Mouse (Mus musculus): ENCODE data around the gene Ap5s1.
A peak's percentile ranks its signal among the peaks of the same experiment; 100 is the strongest.

The Ap5s1 gene

GRCm38 (mm10) chr2:131187602-131187922 lies 19.3 kb upstream of the Ap5s1 start:
- DNase-seq (ENCODE audit: low spot score) = no peak

DNA sequence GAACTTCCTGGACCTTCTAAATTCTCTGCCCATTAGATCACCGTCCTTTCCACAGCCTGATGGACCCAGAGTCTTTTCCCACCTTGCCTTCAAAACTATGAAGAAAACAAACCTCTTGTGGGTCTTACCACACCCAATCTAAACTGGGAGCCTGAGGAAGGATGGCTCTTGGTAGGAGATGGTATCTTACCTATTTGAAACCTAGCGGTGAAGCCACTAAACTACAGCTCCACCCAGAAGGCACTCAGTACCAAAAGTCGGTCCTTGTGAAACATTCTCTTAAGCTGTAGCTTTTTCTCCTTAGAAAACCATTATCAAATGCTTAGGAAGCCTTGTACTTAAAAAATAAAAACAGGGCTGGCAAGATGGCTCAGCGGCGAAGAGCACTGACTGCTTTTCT lies 18.6 kb upstream of the Ap5s1 start:
- DNase-seq (ENCODE audit: low spot score) = no peak

DNA sequence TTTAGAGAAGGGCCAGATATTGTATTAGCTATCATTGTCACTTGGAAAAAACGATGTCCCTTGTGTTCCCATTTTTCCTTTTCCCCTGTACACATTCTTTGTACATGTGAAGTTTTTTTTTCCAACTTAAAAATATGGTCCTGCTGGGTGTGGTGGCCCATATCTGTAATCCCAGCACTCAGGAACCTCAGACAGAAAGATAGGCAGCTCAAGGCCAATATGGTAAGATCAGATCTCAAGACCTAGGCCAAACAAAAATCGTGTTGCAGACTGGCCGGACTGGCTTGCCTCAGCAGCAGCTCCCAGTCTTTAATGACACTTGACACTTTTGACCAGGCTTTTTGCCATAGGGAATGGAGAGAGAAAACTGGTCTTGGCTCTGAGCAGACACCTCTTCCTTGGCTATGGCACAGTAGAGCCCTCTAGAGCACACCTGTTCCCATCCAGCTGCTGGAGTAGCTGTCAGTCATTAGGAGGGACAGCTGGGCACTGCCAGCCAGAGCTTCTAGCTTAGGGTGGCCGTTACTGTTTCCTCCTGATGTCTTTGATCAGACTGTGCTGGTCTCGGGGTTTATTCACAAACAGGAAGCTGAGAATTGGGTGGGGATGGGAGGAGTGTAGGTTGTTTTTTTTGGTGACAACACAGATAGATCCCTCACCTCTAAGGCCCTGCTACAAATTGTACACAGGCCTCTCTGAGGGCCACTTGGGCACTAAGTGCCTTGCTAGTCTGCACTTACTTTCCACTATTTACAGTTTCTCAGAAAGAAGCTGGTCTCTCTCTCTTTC lies 17.2 kb upstream of the Ap5s1 start:
- DNase-seq (ENCODE audit: low spot score) = no peak

GRCm38 (mm10) chr2:131190344-131191004 lies 16.4 kb upstream of the Ap5s1 start:
- DNase-seq (ENCODE audit: low spot score) = peak; percentile 34

DNA sequence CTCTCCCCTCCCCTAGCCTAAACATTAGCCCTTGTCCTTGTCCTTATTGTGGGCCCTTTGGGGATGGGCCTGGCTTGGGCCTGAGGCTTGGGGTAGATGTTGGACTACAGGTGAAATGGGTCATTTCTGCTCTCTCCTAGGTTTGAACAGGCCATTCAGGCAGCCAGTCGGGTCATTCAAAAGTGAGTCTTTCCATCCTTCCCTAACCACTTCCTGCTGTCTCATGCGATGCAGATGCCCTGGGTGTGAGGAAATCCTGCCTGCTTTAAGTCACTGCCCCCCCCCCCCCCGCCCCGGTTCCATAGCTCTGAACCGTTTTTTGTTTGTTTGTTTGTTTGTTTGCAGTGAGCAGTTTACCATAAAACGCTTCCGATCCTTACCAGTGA lies 15.9 kb upstream of the Ap5s1 start:
- DNase-seq (ENCODE audit: low spot score) = no peak

DNA sequence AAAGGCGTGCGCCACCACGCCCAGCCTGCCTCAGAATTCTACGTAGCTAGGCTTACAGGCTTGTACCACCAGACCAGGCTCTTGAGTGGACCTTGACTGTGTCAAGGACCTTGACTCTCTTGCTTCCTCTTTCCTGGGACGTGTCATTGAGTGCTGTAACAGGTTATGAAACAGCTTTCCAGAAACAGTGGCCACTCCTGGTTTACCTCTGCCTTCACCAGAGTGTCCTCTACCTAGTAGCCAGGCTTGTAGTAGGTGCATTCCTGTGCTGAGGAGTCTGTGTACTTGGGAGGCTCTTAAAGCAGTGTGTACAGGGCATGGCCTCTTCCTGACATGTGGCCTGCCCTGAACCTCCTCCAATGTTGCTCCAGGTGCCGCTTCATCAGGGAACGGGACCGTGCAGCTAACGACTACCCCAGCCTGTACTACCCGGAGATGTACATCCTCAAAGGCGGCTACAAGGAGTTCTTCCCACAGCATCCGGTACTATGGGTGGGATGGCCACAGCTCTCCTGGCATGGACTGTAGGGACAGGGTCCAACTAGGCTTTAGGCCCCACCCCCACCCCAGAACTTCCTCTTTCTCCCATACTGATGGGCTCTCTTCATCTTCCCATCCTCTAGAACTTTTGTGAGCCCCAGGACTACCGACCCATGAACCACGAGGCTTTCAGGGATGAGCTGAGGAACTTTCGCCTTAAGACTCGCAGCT lies 10.1 kb upstream of the Ap5s1 start:
- no peak for DNase-seq (ENCODE audit: low spot score)

DNA sequence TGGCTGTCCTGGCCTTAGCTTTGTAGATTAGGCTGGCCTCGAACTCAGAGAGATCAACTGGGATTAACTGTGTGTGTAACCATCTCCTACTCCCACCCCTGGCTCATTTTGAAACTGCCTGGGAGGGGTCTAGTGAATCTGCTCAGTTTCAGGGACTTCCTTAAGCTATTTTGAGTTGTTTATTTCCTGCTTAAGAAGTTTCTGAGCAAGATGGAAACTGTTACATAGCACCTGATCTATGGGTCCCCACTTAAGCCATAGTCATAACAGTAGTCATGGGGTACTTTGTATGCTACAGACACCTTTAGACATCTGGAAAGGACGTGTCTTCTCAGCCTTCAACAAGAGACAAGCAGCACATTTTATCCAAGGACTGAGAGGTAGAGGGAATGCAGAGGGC lies 6.2 kb upstream of the Ap5s1 start:
- no peak for DNase-seq (ENCODE audit: low spot score)

DNA sequence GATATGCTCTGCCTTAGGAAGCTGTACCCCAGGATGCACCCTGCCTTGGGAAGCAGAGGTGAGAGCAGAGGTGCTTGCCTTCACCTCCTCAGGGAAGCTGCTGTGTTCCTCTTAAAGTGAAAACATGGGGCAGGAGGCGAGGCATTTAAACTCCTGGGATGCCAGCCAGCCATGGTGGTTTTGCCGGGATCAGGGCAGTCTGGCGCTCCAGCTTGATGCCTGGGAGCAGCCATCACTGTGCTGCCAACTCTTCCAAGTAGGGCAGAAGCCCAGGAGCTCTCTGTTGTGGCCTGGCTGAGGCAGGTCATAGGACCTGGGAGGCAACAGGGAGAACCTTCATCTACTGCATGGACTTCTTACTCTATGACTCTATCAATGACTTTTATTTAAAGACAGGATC lies 5.6 kb upstream of the Ap5s1 start:
- DNase-seq (ENCODE audit: low spot score) = no peak

GRCm38 (mm10) chr2:131203816-131204409 lies 3.0 kb upstream of the Ap5s1 start:
- DNase-seq (ENCODE audit: low spot score) = no peak

DNA sequence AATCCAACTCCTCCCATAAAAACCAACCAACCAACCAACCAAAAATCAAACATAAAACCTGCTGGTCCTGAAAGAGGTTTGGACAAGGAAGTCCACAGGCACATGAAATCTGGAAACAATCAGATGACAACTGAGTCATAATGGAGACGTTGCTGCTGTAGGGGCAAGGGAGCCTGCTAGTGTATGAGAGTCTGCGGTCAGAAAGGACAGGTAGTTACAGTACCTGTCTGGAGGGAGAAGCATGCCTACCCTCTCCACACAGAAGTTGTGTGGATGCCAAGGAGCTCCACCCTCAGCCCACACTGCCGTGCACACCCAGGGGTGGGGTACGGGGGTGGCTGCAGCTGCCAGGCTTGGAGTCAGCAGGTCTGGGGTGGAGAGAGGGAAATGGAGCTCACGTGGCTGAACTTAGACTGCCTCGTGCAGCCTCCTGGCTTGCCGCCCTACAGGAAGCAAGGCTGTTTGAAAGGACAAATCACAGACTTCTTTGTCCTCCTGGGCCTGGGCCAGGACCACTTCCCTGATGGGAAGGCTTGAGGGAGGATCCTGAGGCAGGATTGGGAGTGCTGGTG lies 2.4 kb upstream of the Ap5s1 start:
- peak; percentile 35 for DNase-seq (ENCODE audit: low spot score)

GRCm38 (mm10) chr2:131205521-131206182 lies 1.2 kb upstream of the Ap5s1 start:
- DNase-seq (ENCODE audit: low spot score) = peak; percentile 57

DNA sequence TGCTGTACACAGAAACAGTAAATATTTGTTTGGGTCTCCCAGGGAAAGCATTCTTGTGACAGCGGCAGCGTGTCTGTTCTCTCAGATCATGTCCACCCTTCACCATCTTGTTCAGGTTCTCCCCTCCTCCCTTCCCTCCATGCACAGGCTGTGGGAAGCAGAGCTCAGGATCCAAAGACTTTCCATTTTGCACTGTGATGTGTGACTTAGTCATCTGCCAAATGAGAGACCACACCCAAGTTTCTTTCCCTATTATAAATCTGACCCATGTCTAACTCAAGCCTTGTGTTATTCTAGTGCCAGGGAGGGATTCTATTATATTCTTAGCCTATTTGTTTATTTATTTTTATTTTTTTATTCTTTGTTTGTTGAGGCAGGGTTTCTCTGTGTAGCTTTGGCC lies 1.5 kb downstream of the Ap5s1 start:
- no peak for DNase-seq (ENCODE audit: low spot score)

- peak; percentile 53 for DNase-seq (ENCODE audit: low spot score)
These were observed 2.4 kb downstream of the Ap5s1 start for GRCm38 (mm10) chr2:131209125-131209795.

DNA sequence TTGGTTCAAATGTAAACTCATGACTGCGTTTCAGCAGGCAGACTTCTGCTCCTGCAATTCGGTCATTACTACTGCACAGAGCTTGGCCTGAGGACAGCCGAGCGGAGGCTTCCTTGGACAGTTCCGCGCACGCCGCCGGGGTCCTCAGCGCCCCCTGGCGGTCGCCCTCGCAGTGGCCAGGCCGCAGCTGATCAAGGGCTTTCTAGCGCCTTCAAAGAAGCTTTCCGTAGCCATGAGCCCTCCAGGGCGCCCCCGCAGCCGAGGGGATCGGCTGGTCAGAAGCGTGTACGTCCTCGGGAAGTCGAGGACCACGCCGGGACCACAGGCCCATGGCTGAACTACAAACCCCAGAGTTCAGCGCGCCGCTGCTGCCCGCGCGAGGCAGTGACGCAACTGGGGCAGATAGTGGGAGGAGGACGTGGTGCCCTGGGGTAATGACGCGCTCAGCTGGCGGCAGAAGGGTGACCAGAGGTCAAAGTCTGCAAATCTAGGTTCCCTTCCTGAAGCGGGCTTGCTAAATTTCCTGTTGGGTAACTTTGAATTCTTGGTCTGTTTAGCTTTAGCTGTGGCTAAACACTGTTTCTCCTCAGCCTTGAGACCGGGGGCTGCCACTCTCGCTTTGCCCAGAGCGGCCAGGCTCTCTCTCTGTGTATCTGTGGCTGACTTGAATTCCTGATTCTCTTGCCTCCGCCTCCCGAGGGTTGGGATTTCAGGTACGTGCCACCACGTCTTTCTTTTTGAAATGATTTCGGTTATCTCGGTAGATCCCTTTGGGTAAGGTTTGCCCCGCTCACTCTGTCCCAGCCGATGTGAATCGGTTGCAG lies 3.3 kb downstream of the Ap5s1 start:
- peak; percentile 95 for DNase-seq (ENCODE audit: low spot score)

GRCm38 (mm10) chr2:131211026-131211615 lies 4.2 kb downstream of the Ap5s1 start:
- no peak for DNase-seq (ENCODE audit: low spot score)

GRCm38 (mm10) chr2:131213773-131214172 lies 6.9 kb downstream of the Ap5s1 start:
- no peak for DNase-seq (ENCODE audit: low spot score)

DNA sequence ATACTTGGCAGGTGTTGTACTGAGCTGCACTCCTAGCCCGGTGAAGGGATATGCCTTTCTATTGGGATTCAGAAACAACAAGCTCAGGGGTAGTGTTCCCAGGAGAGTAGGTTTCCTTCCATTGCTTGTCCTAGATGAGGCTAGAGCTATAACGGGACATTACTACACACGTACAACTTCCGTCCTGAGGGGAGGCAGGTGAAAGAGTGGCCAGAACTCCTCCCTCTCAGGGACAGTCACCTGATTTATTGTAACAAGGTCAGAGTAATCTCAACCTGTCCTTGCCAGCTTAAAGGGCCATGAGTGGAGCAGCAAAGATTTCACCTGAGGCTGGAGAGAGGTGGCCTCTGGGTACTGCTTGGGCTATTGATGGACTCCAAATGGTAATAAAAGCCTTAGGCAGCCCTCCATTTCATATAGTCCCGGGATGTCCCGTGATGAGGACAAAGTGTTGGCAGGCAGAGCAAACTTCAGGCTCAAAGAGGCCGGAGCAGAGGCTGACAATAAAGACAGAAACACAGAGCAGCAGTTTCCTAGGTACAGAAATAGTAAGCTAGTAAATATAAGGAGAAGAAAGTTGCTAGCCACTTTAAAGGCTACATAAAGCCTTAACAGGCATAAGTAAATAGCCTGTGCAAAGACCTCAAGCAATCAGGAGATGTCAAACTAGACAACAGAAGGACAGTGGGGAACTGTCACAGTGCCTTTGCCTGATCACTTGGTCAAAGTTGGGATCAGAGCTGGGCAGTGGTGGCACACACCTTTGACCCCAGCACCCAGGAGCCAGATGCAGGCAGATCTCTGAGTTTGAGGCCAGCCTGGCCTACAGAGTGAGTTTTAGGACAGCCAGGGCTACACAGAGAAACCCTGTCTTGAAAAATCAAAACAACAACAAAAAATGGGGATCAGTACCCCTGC lies 9.3 kb downstream of the Ap5s1 start:
- no peak for DNase-seq (ENCODE audit: low spot score)

GRCm38 (mm10) chr2:131220030-131220429 lies 13.2 kb downstream of the Ap5s1 start:
- DNase-seq (ENCODE audit: low spot score) = no peak
